Mouse (Mus musculus) hindbrain, embryonic 12.5 days (tissue): ENCODE data around the gene Sh3bp2. TPM values are rescaled to one million over a fixed set of nuclear protein-coding genes. Genes with fewer than 3 reads are reported as not detected.

Experiments used
- ATAC-seq: fragments of 200-750 bp; cut with Nextera tagmentation; 2 replicates; pipeline ENCODE4 v1.8.0; 2017; ENCODE audit warnings: moderate TSS enrichment; ENCODE audit not compliant: low FRiP score
- H3K27ac ChIP-seq: fragments of 300-500 bp; sonication (generic); 2 replicates; pipeline ENCODE4 v1.5.1; 2016; ENCODE audit warnings: mild to moderate bottlenecking
- H3K27me3 ChIP-seq: fragments of 300-500 bp; sonication (generic); 2 replicates; pipeline ENCODE4 v1.6.1; 2016; ENCODE audit warnings: mild to moderate bottlenecking
- H3K36me3 ChIP-seq: fragments of 300-500 bp; sonication (generic); 2 replicates; pipeline ENCODE4 v1.6.1; 2016; ENCODE audit warnings: mild to moderate bottlenecking
- H3K4me1 ChIP-seq: fragments of 300-500 bp; sonication (generic); 2 replicates; pipeline ENCODE4 v1.6.1; 2016
- H3K4me2 ChIP-seq: fragments of 300-500 bp; sonication (generic); replicated peaks from 2 replicates; pipeline ENCODE4 v1.6.1; 2016; ENCODE audit warnings: mild to moderate bottlenecking
- H3K4me3 ChIP-seq: fragments of 300-500 bp; sonication (generic); 2 replicates; pipeline ENCODE4 v1.5.1; 2016; ENCODE audit warnings: mild to moderate bottlenecking
- H3K9ac ChIP-seq: fragments of 300-500 bp; sonication (generic); 2 replicates; pipeline ENCODE4 v1.6.1; 2016; ENCODE audit warnings: mild to moderate bottlenecking, moderate library complexity
- H3K9me3 ChIP-seq: fragments of 300-500 bp; sonication (generic); replicated peaks from 2 replicates; pipeline ENCODE4 v1.6.1; 2016; ENCODE audit warnings: mild to moderate bottlenecking
- WGBS: fragments of 180-500 bp; shearing (Covaris S2); methylation state at CpG from one replicate; pipeline ENCODE4 v1.1.7; 2016; 5-methylcytosine and 5-hydroxymethylcytosine counted together
- polyA plus RNA-seq: library from polyadenylated mRNA; unstranded; fragments of >200 nt; fragmentation: Nextera tagmentation; extraction: Ambion mirVana; gene quantifications from 2 replicates; pipeline ENCODE4 v1.2.1, GENCODE M21; 2016

Sh3bp2 gene
- polyA plus RNA-seq, 1 experiment from 2014 or later = 17.5 TPM

GRCm38 (mm10) chr5:34530116-34530515, 4.5 kb downstream of the Sh3bp2 start:
- H3K9ac ChIP-seq = no peak overlapping the region

DNA sequence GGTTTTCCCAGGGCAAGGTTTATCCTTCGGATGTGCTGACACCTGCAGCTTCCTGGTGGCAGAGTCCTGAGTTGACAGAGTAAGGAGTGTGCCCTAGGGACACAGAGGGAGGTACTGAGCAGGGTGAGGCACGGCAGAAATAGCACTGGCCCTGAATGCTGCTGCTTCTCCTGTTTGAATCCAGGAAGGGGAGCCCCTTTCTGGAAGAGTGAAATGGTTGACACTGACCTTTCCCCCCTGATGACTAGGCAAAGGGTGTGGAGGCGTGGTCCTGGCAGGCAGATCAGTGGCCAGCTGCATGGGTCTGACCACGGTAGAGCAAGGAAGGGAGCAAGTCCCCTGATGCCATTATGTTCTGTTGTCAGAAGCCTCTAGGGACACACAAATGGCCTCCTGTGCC, 5.0 kb downstream of the Sh3bp2 start:
- ATAC-seq = no peak
- WGBS = 46% methylated on average over 4 of the region's 4 CpGs

More at GRCm38 (mm10) chr5:34530116-34530515, 4.5 kb downstream of the Sh3bp2 start:
- Histone ChIP-seq H3K4me3 (no peak overlapping the region), H3K9me3 (no peaks in the 10 kb centered on the region), H3K36me3 (no peaks in the 10 kb centered on the region), H3K4me2 (no peak overlapping the region), H3K27ac (no peak overlapping the region), H3K4me1 (no peaks in the 10 kb centered on the region), H3K27me3 (peaks cover 12% of the 10 kb centered on the region)
- no peak for ATAC-seq
- 76% methylated on average over 5 of the region's 5 CpGs for WGBS

GRCm38 (mm10) chr5:34533066-34533465, 7.4 kb downstream of the Sh3bp2 start:
- H3K9ac ChIP-seq = no peak overlapping the region
- H3K4me1 ChIP-seq = no peaks in the 10 kb centered on the region
- H3K4me3 ChIP-seq = no peak overlapping the region
- no peaks in the 10 kb centered on the region for H3K9me3 ChIP-seq
- 71% methylated on average over 5 of the region's 5 CpGs for WGBS
- no peaks in the 10 kb centered on the region for H3K27me3 ChIP-seq
- no peaks in the 10 kb centered on the region for H3K36me3 ChIP-seq
- no peak overlapping the region for H3K4me2 ChIP-seq
- H3K27ac ChIP-seq = no peak overlapping the region
- no peak for ATAC-seq

More for the DNA sequence above, 5.0 kb downstream of the Sh3bp2 start:
- Histone ChIP-seq H3K4me3 (no peak overlapping the region), H3K36me3 (no peaks in the 10 kb centered on the region), H3K27me3 (peaks cover 12% of the 10 kb centered on the region), H3K9me3 (no peaks in the 10 kb centered on the region), H3K4me2 (no peak overlapping the region), H3K9ac (no peak overlapping the region), H3K4me1 (no peaks in the 10 kb centered on the region), H3K27ac (no peak overlapping the region)

GRCm38 (mm10) chr5:34533820-34534219, 8.2 kb downstream of the Sh3bp2 start:
- no peaks in the 10 kb centered on the region for H3K9me3 ChIP-seq
- no peak overlapping the region for H3K27ac ChIP-seq
- H3K27me3 ChIP-seq = no peaks in the 10 kb centered on the region
- 69% methylated on average over 3 of the region's 3 CpGs for WGBS
- H3K4me3 ChIP-seq = no peak overlapping the region
- no peaks in the 10 kb centered on the region for H3K4me1 ChIP-seq
- no peaks in the 10 kb centered on the region for H3K36me3 ChIP-seq
- no peak for ATAC-seq
- H3K4me2 ChIP-seq = no peak overlapping the region
- H3K9ac ChIP-seq = no peak overlapping the region

DNA sequence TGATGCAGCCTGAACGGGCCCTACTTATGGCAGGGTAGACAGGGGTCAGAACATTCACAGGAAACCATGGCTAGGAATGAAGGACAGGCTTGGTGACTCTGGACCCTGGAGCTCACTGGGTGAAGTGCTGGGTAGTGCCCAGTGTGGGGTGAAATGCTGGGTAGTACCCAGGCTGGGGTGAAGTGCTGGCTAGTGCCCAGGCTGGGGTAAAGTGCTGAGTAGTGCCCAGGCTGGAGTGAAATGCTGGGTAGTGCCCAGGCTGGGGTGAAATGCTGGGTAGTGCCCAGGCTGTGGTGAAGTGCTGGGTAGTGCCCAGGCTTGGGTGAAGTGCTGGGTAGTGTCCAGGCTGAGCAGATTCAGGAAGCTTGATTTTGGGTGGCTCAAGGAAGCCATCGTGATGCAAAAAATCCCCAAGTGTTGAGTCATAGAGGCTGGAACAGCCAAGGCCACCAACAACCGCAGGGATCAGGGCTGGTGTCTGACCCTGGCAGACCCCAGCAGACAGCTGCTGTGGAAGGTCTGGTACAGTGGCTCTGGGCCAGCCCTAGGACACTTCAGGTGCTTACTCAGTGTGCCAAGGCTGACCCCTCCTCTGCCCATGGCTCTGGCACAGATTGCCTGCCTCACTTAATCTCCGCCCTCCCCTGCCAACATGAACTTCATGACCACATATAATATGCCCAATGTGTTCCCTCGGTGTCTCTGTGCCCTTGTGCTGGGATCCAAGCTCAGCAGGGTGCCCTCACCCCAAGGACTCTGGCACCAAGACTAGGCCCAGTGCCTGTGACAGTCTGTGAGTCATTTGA, 9.3 kb downstream of the Sh3bp2 start:
- Histone ChIP-seq H3K4me1 (no peaks in the 10 kb centered on the region), H3K36me3 (no peaks in the 10 kb centered on the region), H3K27me3 (no peaks in the 10 kb centered on the region), H3K4me2 (no peak overlapping the region), H3K27ac (no peak overlapping the region), H3K9me3 (no peaks in the 10 kb centered on the region), H3K4me3 (no peak overlapping the region), H3K9ac (no peak overlapping the region)
- WGBS = 83% methylated on average over 5 of the region's 5 CpGs
- ATAC-seq = no peak

GRCm38 (mm10) chr5:34535831-34536230, 10.2 kb downstream of the Sh3bp2 start:
- WGBS = 82% methylated on average over 7 of the region's 7 CpGs
- Histone ChIP-seq H3K4me3 (no peak overlapping the region), H3K4me2 (no peak overlapping the region), H3K27me3 (no peaks in the 10 kb centered on the region), H3K9ac (no peak overlapping the region), H3K36me3 (no peaks in the 10 kb centered on the region), H3K27ac (no peak overlapping the region), H3K9me3 (no peaks in the 10 kb centered on the region), H3K4me1 (no peaks in the 10 kb centered on the region)
- ATAC-seq = no peak

GRCm38 (mm10) chr5:34538079-34538478, 12.4 kb downstream of the Sh3bp2 start:
- no peak overlapping the region for H3K4me3 ChIP-seq
- no peaks in the 10 kb centered on the region for H3K4me1 ChIP-seq
- ATAC-seq = no peak
- WGBS = 78% methylated on average over 7 of the region's 7 CpGs
- no peak overlapping the region for H3K4me2 ChIP-seq
- H3K36me3 ChIP-seq = no peaks in the 10 kb centered on the region
- H3K27me3 ChIP-seq = no peaks in the 10 kb centered on the region
- H3K9ac ChIP-seq = no peak overlapping the region
- no peaks in the 10 kb centered on the region for H3K9me3 ChIP-seq
- H3K27ac ChIP-seq = no peak overlapping the region

DNA sequence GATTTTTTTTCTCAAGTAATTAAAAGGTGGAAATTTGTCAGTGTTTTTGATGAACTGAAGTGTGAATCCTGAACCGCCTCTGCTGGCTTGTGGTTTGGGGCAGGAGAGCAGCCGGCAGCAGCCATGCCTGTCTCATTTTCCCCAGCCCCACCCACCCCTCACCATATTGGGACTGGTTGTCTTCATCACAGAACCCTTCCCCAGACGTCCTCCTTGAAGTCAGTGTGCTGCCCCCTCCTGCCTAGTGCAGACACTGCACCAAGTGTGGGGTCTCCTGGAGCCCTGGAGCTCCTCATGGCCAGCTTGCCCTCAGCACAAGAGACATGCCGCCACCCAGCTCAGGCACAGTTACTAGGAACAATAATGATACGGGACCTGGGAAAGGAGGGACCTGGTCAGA, 12.9 kb downstream of the Sh3bp2 start:
- H3K9me3 ChIP-seq = no peaks in the 10 kb centered on the region
- H3K27me3 ChIP-seq = no peaks in the 10 kb centered on the region
- 34% methylated on average over 5 of the region's 5 CpGs for WGBS
- H3K27ac ChIP-seq = no peak overlapping the region
- no peak for ATAC-seq
- H3K4me3 ChIP-seq = no peak overlapping the region
- no peaks in the 10 kb centered on the region for H3K4me1 ChIP-seq
- no peak overlapping the region for H3K4me2 ChIP-seq
- no peak overlapping the region for H3K9ac ChIP-seq
- no peaks in the 10 kb centered on the region for H3K36me3 ChIP-seq

DNA sequence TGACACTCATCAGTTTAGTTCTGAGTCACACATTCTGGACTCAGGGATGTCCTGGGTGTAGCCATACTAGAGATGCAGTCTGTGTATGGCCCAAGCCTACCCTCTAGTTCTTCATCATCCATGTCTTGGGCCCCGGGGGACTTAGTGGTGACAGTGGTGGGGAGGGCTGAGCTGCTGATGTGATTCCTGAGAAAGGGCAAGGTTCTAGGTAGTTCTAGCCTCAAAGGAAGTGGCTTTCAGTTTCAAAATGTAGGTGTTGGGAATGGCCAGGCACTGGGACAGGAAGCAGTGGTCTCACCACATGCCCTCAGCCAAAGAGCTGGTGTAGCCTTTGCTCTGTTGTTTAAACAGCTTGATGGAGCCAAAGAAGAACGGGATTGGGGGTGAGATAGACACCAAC, 13.5 kb downstream of the Sh3bp2 start:
- Histone ChIP-seq H3K36me3 (no peaks in the 10 kb centered on the region), H3K27me3 (no peaks in the 10 kb centered on the region), H3K4me3 (no peak overlapping the region), H3K9ac (no peak overlapping the region), H3K4me1 (no peaks in the 10 kb centered on the region), H3K4me2 (no peak overlapping the region), H3K9me3 (no peaks in the 10 kb centered on the region), H3K27ac (no peak overlapping the region)
- 90% methylated on average over 2 of the region's 2 CpGs for WGBS
- ATAC-seq = no peak

- ATAC-seq = no peak
- Histone ChIP-seq H3K4me1 (no peaks in the 10 kb centered on the region), H3K27ac (no peak overlapping the region), H3K27me3 (no peaks in the 10 kb centered on the region), H3K4me2 (no peak overlapping the region), H3K9ac (no peak overlapping the region), H3K4me3 (no peak overlapping the region), H3K9me3 (no peaks in the 10 kb centered on the region), H3K36me3 (no peaks in the 10 kb centered on the region)
- WGBS = 77% methylated on average over 1 of the region's 1 CpGs
These were observed 16.5 kb downstream of the Sh3bp2 start for GRCm38 (mm10) chr5:34542166-34542565.

- Histone ChIP-seq H3K4me1 (no peaks in the 10 kb centered on the region), H3K9ac (no peak overlapping the region), H3K27ac (no peak overlapping the region), H3K27me3 (no peaks in the 10 kb centered on the region), H3K4me3 (no peak overlapping the region), H3K9me3 (no peaks in the 10 kb centered on the region), H3K36me3 (no peaks in the 10 kb centered on the region), H3K4me2 (no peak overlapping the region)
- WGBS = 66% methylated on average over 4 of the region's 4 CpGs
- ATAC-seq = no peak
These were observed 17.5 kb downstream of the Sh3bp2 start for GRCm38 (mm10) chr5:34543114-34543513.

- Histone ChIP-seq H3K36me3 (peaks cover 15% of the 10 kb centered on the region), H3K4me2 (no peak overlapping the region), H3K4me3 (no peak overlapping the region), H3K9me3 (no peaks in the 10 kb centered on the region), H3K9ac (no peak overlapping the region), H3K4me1 (peaks cover 16% of the 10 kb centered on the region), H3K27ac (no peak overlapping the region), H3K27me3 (no peaks in the 10 kb centered on the region)
- no peak for ATAC-seq
These were observed 21.8 kb downstream of the Sh3bp2 start for GRCm38 (mm10) chr5:34547410-34547809.

DNA sequence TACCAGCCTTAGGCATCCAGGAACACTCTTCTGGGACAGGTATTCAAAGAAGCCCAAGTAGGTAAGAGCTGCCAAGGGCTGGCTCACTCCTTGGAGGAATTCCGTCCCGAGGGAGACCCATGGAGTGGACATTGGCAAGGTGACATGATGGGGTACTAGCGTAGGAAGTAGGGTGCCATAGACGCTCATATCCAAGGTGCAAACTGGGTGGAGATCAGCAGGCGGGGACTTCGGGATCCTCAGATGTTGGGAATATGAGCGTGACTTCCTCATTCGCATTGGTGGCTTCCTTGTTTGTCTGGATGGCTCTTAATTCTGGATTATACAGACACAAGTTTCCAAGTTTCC, 23.5 kb downstream of the Sh3bp2 start:
- no peaks in the 10 kb centered on the region for H3K9me3 ChIP-seq
- 35% methylated on average over 8 of the region's 8 CpGs for WGBS
- H3K27me3 ChIP-seq = no peaks in the 10 kb centered on the region
- peak overlapping the region; percentile 79 for H3K4me3 ChIP-seq
- H3K4me2 ChIP-seq = peak overlapping the region; percentile 75
- peaks cover 16% of the 10 kb centered on the region for H3K4me1 ChIP-seq
- no peak overlapping the region for H3K27ac ChIP-seq
- ATAC-seq = peak; percentile 17
- H3K9ac ChIP-seq = peak overlapping the region; percentile 92
- peaks cover 25% of the 10 kb centered on the region for H3K36me3 ChIP-seq
